Mouse (Mus musculus): ENCODE measurements around the gene Fam210b. TPM values are rescaled to one million over a fixed set of nuclear protein-coding genes. Genes with fewer than 3 reads are reported as not detected.

Fam210b gene
- polyA plus RNA-seq, 1 experiment from 2014 or later = 13.1 TPM

DNA sequence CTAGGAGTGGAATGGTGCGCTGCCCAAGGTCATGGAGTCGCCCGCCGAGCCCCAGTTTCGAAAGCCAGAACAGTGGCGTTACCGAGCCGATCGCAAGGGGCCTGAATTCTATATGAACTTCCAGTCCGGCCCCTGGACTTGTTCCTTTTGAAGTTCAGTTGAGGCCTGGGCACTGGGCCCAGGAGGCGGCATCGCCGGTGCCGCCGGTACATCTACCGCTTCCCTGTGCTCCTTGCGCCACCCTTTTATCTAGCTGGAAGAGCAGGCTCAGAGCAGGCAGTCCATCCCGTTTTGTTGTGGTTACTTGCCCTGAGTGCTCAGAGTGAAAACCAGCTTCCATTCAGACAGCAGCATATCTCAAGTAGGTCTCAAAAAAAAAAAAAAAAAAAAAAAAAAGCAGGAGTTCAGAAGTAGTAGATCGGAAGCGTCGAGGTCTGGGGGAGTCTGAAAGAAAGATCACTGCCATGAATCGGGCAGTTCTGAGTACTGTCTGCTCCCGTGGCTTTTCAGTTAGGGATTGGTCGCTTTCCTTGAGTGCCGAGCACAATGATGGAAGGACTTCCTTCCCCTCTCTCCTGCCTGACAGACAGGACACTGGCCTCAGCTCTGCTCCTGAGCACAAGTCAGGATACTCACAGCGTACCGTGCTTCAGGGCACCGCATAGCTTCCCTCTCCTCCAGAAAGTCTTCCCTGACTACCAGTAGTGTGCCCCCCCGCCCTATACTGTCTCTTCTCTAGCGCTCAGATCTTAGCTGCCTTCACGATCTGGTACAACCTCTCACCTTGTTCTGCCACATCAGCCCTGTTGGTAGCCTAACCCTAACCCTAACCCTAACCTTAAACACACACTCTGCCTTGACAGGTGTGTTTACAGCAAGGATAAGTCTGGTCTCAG, 917 bp downstream of the Fam210b start:
- no peak overlapping the region for H3K27ac ChIP-seq (replicated peaks; ENCODE audit: low read depth, low read length)
- no peaks in the 10 kb centered on the region for H3K27me3 ChIP-seq (replicated peaks; ENCODE audit: control insufficient read depth, insufficient read depth, low read length)
- H3K36me3 ChIP-seq (ENCODE audit: control insufficient read depth, insufficient read depth, low read length) = no peaks in the 10 kb centered on the region
- peak overlapping the region; percentile 93 for H3K4me2 ChIP-seq (ENCODE audit: low read depth, low read length)
- ATAC-seq (ENCODE audit: low read depth) = no peak
- peak overlapping the region; percentile 65 for H3K4me3 ChIP-seq (ENCODE audit: low read depth, low read length)
- peak overlapping the region; percentile 76 for H3K9ac ChIP-seq (ENCODE audit: low read depth, low read length)
- peak; percentile 65 for DNase-seq (ENCODE audit: low spot score)
- 9% methylated on average over 31 of the region's 31 CpGs for WGBS
- H3K4me1 ChIP-seq (ENCODE audit: control insufficient read depth, insufficient read depth, low read length) = no peaks in the 10 kb centered on the region
- peaks cover 9% of the 10 kb centered on the region; the same call in 1 of the 2 replicates for H3K9me3 ChIP-seq (ENCODE audit: control insufficient read depth, low read length)

DNA sequence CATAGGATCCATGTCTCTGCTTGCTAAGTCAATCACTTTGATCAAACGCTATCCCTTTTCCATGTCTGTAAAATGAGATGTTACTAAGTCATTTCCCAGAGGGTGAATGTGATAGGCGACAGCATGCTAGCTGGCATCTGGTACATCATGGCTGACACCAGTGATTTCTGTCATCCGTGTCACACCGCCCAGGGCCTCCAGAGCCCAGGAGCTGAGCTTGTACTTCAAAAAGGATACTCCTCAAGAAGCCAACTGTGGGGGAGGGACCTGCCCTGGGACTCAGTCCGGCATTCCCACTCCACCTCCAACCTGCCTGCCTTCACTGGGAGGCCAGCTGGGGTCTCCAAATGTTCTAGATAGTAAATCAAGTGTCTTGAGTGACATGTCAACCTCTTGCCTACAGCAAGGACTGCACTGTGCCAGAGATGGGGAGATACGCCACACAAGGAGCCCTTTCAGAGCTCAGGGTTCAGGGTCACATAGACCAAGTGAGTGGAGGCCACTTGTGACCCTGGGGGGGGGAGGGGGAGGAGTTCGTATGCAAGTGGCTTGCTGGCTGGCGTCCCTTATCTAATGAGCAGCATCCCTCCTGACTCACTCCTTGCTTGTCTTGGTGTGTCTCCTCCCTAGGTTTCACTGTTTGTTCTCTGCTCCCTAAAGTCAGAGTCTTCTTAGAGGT, 1.7 kb downstream of the Fam210b start:
- DNase-seq (ENCODE audit: low spot score) (no peak), ATAC-seq (ENCODE audit: low read depth) (no peak)
- Histone ChIP-seq H3K4me3 (ENCODE audit: low read depth, low read length) (no peak overlapping the region), H3K27ac (replicated peaks; ENCODE audit: low read depth, low read length) (no peak overlapping the region), H3K27me3 (replicated peaks; ENCODE audit: control insufficient read depth, insufficient read depth, low read length) (no peaks in the 10 kb centered on the region), H3K4me2 (ENCODE audit: low read depth, low read length) (peak overlapping the region; percentile 93), H3K4me1 (ENCODE audit: control insufficient read depth, insufficient read depth, low read length) (no peaks in the 10 kb centered on the region), H3K9ac (ENCODE audit: low read depth, low read length) (no peak overlapping the region), H3K9me3 (ENCODE audit: control insufficient read depth, low read length) (peaks cover 9% of the 10 kb centered on the region; the same call in 1 of the 2 replicates), H3K36me3 (ENCODE audit: control insufficient read depth, insufficient read depth, low read length) (no peaks in the 10 kb centered on the region)
- 63% methylated on average over 7 of the region's 8 CpGs for WGBS

DNA sequence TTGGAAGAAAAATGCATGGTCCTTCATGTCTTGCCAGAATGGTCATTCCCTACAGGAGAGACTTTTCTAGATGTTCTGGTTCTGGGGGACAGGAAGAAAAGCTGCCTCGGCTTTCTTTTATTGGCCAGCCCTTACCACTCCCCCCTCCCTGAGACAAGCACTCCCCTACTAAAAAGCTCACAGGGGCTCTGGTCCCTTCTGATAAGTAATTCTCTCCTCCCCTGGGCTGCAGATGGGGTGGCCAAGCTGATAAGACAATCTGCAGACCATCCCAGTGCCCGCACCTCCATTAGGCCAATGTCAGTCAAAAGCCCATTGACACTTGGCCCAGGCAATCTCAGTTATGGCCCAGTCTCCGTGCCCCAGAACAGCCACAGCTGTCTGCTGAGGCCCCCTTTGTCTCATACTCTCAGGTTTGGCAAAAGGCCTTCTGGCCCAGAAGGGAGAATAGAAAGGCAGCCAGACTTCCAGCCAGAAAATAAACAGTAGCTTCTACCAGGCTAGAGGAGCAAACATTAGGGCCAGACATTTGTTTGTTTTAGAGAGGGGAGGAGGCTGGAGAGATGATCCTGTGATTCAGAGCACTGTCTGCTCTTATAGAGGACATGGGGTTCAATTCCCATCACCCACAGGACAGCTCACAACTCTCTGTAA, 3.1 kb downstream of the Fam210b start:
- 0 out of 2 replicates have a peak, but pooled peaks cover 5% of the 10 kb centered on the region for H3K36me3 ChIP-seq (ENCODE audit: control insufficient read depth, insufficient read depth, low read length)
- H3K4me1 ChIP-seq (ENCODE audit: control insufficient read depth, insufficient read depth, low read length) = no peaks in the 10 kb centered on the region
- 59% methylated on average over 3 of the region's 3 CpGs for WGBS
- no peak overlapping the region for H3K9ac ChIP-seq (ENCODE audit: low read depth, low read length)
- H3K9me3 ChIP-seq (ENCODE audit: control insufficient read depth, low read length) = peaks cover 5% of the 10 kb centered on the region; the same call in 1 of the 2 replicates
- no peak overlapping the region for H3K27ac ChIP-seq (replicated peaks; ENCODE audit: low read depth, low read length)
- DNase-seq (ENCODE audit: low spot score) = peak; percentile 35
- no peak overlapping the region for H3K4me3 ChIP-seq (ENCODE audit: low read depth, low read length)
- H3K4me2 ChIP-seq (ENCODE audit: low read depth, low read length) = no peak overlapping the region
- no peak for ATAC-seq (ENCODE audit: low read depth)
- no peaks in the 10 kb centered on the region for H3K27me3 ChIP-seq (replicated peaks; ENCODE audit: control insufficient read depth, insufficient read depth, low read length)

DNA sequence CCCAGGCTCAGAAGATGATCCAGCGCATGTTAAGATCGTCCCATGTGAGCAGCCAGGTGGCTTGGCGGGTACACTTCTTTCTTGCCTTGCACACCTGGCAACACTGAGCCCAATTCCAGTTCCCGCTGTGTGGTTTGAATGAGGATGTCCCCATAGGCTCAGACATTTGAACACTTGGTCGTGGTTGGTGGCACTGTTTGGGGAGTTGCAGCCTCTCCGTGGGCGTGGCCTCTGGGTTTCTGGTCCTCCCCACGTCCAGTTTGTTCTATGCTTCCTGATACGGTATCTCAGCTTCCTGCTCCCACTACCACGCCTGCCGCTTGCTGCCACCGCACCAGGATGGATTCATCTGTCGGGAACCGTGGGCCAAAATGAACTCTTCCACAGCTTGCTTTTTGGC, 4.4 kb downstream of the Fam210b start:
- H3K36me3 ChIP-seq (ENCODE audit: control insufficient read depth, insufficient read depth, low read length) = peaks cover 11% of the 10 kb centered on the region; the same call in 1 of the 2 replicates
- H3K4me1 ChIP-seq (ENCODE audit: control insufficient read depth, insufficient read depth, low read length) = no peaks in the 10 kb centered on the region
- H3K4me3 ChIP-seq (ENCODE audit: low read depth, low read length) = no peak overlapping the region
- 80% methylated on average over 14 of the region's 14 CpGs for WGBS
- no peak overlapping the region for H3K9ac ChIP-seq (ENCODE audit: low read depth, low read length)
- H3K9me3 ChIP-seq (ENCODE audit: control insufficient read depth, low read length) = no peaks in the 10 kb centered on the region
- DNase-seq (ENCODE audit: low spot score) = no peak
- no peak for ATAC-seq (ENCODE audit: low read depth)
- no peak overlapping the region for H3K4me2 ChIP-seq (ENCODE audit: low read depth, low read length)
- no peak overlapping the region for H3K27ac ChIP-seq (replicated peaks; ENCODE audit: low read depth, low read length)
- H3K27me3 ChIP-seq (replicated peaks; ENCODE audit: control insufficient read depth, insufficient read depth, low read length) = no peaks in the 10 kb centered on the region

DNA sequence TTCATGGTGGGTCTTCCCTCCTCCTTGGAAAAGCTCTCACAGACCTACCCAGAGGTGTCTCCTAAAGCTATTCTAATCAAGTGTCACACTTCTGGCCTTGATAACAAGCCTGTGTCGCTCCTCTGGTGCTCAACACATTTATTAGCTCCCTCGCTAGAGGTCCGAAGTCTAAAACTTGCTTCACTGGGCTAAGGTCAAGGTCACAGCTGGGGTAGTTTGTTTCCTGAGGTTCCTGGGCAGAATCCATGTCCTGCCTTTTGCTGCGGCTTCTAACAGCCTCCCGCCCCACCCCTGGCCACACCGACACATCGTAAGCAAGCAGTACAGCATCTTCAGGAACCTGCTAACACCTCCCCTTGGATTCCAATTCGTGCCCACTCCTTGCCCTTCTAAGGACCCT, 5.4 kb downstream of the Fam210b start:
- 74% methylated on average over 8 of the region's 8 CpGs for WGBS
- DNase-seq (ENCODE audit: low spot score) (no peak), ATAC-seq (ENCODE audit: low read depth) (no peak)
- H3K9me3 ChIP-seq (ENCODE audit: control insufficient read depth, low read length) = no peaks in the 10 kb centered on the region
- no peak overlapping the region for H3K9ac ChIP-seq (ENCODE audit: low read depth, low read length)
- H3K4me2 ChIP-seq (ENCODE audit: low read depth, low read length) = no peak overlapping the region
- no peak overlapping the region for H3K4me3 ChIP-seq (ENCODE audit: low read depth, low read length)
- peaks cover 21% of the 10 kb centered on the region for H3K36me3 ChIP-seq (ENCODE audit: control insufficient read depth, insufficient read depth, low read length)
- no peak overlapping the region for H3K27ac ChIP-seq (replicated peaks; ENCODE audit: low read depth, low read length)
- no peaks in the 10 kb centered on the region for H3K27me3 ChIP-seq (replicated peaks; ENCODE audit: control insufficient read depth, insufficient read depth, low read length)
- no peaks in the 10 kb centered on the region for H3K4me1 ChIP-seq (ENCODE audit: control insufficient read depth, insufficient read depth, low read length)

DNA sequence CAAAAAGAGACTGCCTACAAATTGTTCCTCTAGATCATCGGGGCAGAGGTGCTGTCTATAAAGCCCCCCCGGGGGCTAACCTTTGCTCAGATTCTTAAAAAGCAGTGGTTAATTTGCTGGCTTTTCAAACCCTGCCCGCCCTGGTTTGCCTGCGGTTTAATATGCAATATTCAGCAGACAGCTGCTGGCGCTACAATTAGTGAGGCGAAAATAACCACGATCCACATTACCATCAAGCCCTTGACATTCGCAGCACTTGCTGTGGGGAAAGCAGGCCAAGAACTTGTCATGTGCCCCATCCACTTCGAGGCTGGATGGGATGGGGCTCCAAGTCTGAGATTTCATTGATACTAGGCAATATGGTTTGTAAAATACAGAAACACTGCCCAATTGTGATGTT, 7.9 kb downstream of the Fam210b start:
- no peaks in the 10 kb centered on the region for H3K27me3 ChIP-seq (replicated peaks; ENCODE audit: control insufficient read depth, insufficient read depth, low read length)
- no peaks in the 10 kb centered on the region for H3K9me3 ChIP-seq (ENCODE audit: control insufficient read depth, low read length)
- no peak for DNase-seq (ENCODE audit: low spot score)
- no peak overlapping the region for H3K4me2 ChIP-seq (ENCODE audit: low read depth, low read length)
- no peak overlapping the region for H3K9ac ChIP-seq (ENCODE audit: low read depth, low read length)
- no peak overlapping the region for H3K27ac ChIP-seq (replicated peaks; ENCODE audit: low read depth, low read length)
- no peak overlapping the region for H3K4me3 ChIP-seq (ENCODE audit: low read depth, low read length)
- WGBS = 78% methylated on average over 9 of the region's 9 CpGs
- H3K36me3 ChIP-seq (ENCODE audit: control insufficient read depth, insufficient read depth, low read length) = peaks cover 44% of the 10 kb centered on the region
- no peak for ATAC-seq (ENCODE audit: low read depth)
- H3K4me1 ChIP-seq (ENCODE audit: control insufficient read depth, insufficient read depth, low read length) = no peaks in the 10 kb centered on the region

DNA sequence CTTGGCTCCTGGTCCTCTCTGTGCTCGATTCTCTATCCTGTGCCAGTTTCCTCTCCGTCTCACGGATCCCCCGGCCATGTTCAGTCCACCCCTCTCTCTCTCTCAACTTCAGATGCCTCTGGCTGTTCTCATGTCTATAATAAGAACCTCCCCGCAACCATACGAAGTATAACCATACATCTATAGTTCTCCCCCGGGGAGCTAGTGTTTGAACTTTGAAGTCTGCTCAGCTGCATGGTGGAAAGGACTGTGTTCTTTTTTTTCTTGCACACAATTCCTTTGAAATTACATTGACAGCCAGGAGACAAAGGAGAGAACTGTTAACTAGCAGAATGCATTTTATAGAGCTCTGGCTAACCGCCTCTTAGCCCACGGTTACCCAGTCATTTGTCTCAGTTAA, 9.4 kb downstream of the Fam210b start:
- Histone ChIP-seq H3K27ac (replicated peaks; ENCODE audit: low read depth, low read length) (no peak overlapping the region), H3K36me3 (ENCODE audit: control insufficient read depth, insufficient read depth, low read length) (peaks cover 60% of the 10 kb centered on the region), H3K4me3 (ENCODE audit: low read depth, low read length) (no peak overlapping the region), H3K9ac (ENCODE audit: low read depth, low read length) (no peak overlapping the region), H3K4me2 (ENCODE audit: low read depth, low read length) (no peak overlapping the region), H3K27me3 (replicated peaks; ENCODE audit: control insufficient read depth, insufficient read depth, low read length) (no peaks in the 10 kb centered on the region), H3K9me3 (ENCODE audit: control insufficient read depth, low read length) (no peaks in the 10 kb centered on the region), H3K4me1 (ENCODE audit: control insufficient read depth, insufficient read depth, low read length) (no peaks in the 10 kb centered on the region)
- ATAC-seq (ENCODE audit: low read depth) (no peak), DNase-seq (ENCODE audit: low spot score) (no peak)
- 61% methylated on average over 9 of the region's 9 CpGs for WGBS

DNA sequence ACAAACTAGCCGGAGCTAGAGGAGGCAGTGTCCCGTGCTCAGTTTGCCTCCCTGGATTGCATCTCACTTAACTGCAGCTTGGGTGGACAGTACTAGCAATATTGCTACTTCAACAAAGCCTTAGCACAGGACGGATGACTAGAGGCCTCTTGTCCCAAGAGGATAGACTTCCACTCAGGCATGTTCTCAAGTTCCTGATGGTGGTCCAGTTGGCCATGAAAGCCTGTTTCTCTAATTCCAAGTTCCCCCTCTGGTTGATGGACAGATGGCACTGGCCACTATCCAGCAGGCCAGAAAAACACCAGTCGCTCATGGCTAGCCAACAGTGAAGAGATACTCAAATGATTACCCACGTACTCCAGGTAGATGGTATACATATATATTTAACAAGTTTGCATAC, 10.5 kb downstream of the Fam210b start:
- H3K4me2 ChIP-seq (ENCODE audit: low read depth, low read length) = no peak overlapping the region
- H3K27me3 ChIP-seq (replicated peaks; ENCODE audit: control insufficient read depth, insufficient read depth, low read length) = no peaks in the 10 kb centered on the region
- H3K36me3 ChIP-seq (ENCODE audit: control insufficient read depth, insufficient read depth, low read length) = peaks cover 70% of the 10 kb centered on the region
- no peaks in the 10 kb centered on the region for H3K4me1 ChIP-seq (ENCODE audit: control insufficient read depth, insufficient read depth, low read length)
- no peak for ATAC-seq (ENCODE audit: low read depth)
- H3K9ac ChIP-seq (ENCODE audit: low read depth, low read length) = no peak overlapping the region
- no peaks in the 10 kb centered on the region for H3K9me3 ChIP-seq (ENCODE audit: control insufficient read depth, low read length)
- no peak overlapping the region for H3K4me3 ChIP-seq (ENCODE audit: low read depth, low read length)
- no peak overlapping the region for H3K27ac ChIP-seq (replicated peaks; ENCODE audit: low read depth, low read length)
- WGBS = 81% methylated on average over 5 of the region's 5 CpGs
- no peak for DNase-seq (ENCODE audit: low spot score)
